Mouse (Mus musculus): Measurements from ENCODE around the gene Jam3. TPM values are rescaled to one million over a fixed set of nuclear protein-coding genes. Genes with fewer than 3 reads are reported as not detected.

Gene Jam3
- polyA plus RNA-seq, 1 experiment, result 22.9 TPM

Other genes starting within 250 kb of the Jam3 start
- gene Gm1110, start 232.3 kb downstream of the Jam3 start, polyA plus RNA-seq (2012; fragmentation: generic; extraction: Trizol), result not detected
- gene Acad8, start 155.9 kb downstream of the Jam3 start, polyA plus RNA-seq (2012; fragmentation: generic; extraction: Trizol), result 18.5 TPM
- gene Thyn1, start 155.7 kb downstream of the Jam3 start, polyA plus RNA-seq (2012; fragmentation: generic; extraction: Trizol), result 68.6 TPM
- 31.7 TPM for gene Vps26b, start 125.4 kb downstream of the Jam3 start, polyA plus RNA-seq (2012; fragmentation: generic; extraction: Trizol)
- 4.3 TPM for gene Ncapd3, start 125.2 kb downstream of the Jam3 start, polyA plus RNA-seq (2012; fragmentation: generic; extraction: Trizol)
- 0.04 TPM for gene Igsf9b, start 143.8 kb upstream of the Jam3 start, polyA plus RNA-seq (2012; fragmentation: generic; extraction: Trizol)
- not detected for gene Spata19, start 241.4 kb upstream of the Jam3 start, polyA plus RNA-seq (2012; fragmentation: generic; extraction: Trizol)

Data from myocyte (in vitro differentiated cells).